Mouse (Mus musculus) heart, embryonic 16.5 days (tissue): Measurements from ENCODE around the gene Stambpl1. TPM values are rescaled to one million over a fixed set of nuclear protein-coding genes. Genes with fewer than 3 reads are reported as not detected.
A peak's percentile ranks its signal among the peaks of the same experiment; 100 is the strongest.

Experiments used
- ATAC-seq: fragments of 200-750 bp; cut with Nextera tagmentation; replicated peaks from 2 replicates; pipeline ENCODE4 v1.8.0; 2017; ENCODE audit warnings: moderate number of reproducible peaks; ENCODE audit not compliant: insufficient read depth, low FRiP score; ENCODE audit errors: extremely low read depth
- H3K27ac ChIP-seq: fragments of 300-500 bp; sonication (generic); 2 replicates; pipeline ENCODE4 v1.5.1; 2014; ENCODE audit warnings: mild to moderate bottlenecking, low read length, control low read depth, moderate library complexity
- H3K27me3 ChIP-seq: fragments of 300-500 bp; sonication (generic); 2 replicates; pipeline ENCODE4 v1.6.1; 2014; ENCODE audit warnings: low read length, mixed read lengths; ENCODE audit not compliant: control insufficient read depth, insufficient read depth
- H3K36me3 ChIP-seq: fragments of 300-500 bp; sonication (generic); 2 replicates; pipeline ENCODE4 v1.6.1; 2014; ENCODE audit not compliant: control insufficient read depth, insufficient read depth
- H3K4me1 ChIP-seq: fragments of 300-500 bp; sonication (generic); 2 replicates; pipeline ENCODE4 v1.6.1; 2014; ENCODE audit warnings: low read length, mixed read lengths; ENCODE audit not compliant: control insufficient read depth, insufficient read depth
- H3K4me2 ChIP-seq: fragments of 300-500 bp; sonication (generic); 2 replicates; pipeline ENCODE4 v1.6.1; 2014; ENCODE audit warnings: low read depth, mild to moderate bottlenecking, control low read depth, low read length
- H3K4me3 ChIP-seq: fragments of 300-500 bp; sonication (generic); 2 replicates; pipeline ENCODE4 v1.5.1; 2014; ENCODE audit warnings: mild to moderate bottlenecking, control low read depth, low read length
- H3K9ac ChIP-seq: fragments of 300-500 bp; sonication (generic); 2 replicates; pipeline ENCODE4 v1.6.1; 2014; ENCODE audit warnings: low read length, control low read depth
- H3K9me3 ChIP-seq: fragments of 300-500 bp; sonication (generic); replicated peaks from 2 replicates; pipeline ENCODE4 v1.6.1; 2016; ENCODE audit warnings: low read length; ENCODE audit not compliant: control insufficient read depth
- WGBS: fragments of 180-500 bp; shearing (Covaris S2); extraction: QIAGEN DNeasy Blood & Tissue Kit; methylation state at CpG from one replicate; pipeline ENCODE4 v1.1.7; 2014; 5-methylcytosine and 5-hydroxymethylcytosine counted together
- polyA plus RNA-seq: library from polyadenylated mRNA; unstranded; fragments of >200 nt; fragmentation: Nextera tagmentation; extraction: Ambion mirVana; gene quantifications from 2 replicates; pipeline ENCODE4 v1.2.1, GENCODE M21; 2015

Stambpl1 gene
- 10.0 and 10.6 TPM in 2 replicates for polyA plus RNA-seq

DNA sequence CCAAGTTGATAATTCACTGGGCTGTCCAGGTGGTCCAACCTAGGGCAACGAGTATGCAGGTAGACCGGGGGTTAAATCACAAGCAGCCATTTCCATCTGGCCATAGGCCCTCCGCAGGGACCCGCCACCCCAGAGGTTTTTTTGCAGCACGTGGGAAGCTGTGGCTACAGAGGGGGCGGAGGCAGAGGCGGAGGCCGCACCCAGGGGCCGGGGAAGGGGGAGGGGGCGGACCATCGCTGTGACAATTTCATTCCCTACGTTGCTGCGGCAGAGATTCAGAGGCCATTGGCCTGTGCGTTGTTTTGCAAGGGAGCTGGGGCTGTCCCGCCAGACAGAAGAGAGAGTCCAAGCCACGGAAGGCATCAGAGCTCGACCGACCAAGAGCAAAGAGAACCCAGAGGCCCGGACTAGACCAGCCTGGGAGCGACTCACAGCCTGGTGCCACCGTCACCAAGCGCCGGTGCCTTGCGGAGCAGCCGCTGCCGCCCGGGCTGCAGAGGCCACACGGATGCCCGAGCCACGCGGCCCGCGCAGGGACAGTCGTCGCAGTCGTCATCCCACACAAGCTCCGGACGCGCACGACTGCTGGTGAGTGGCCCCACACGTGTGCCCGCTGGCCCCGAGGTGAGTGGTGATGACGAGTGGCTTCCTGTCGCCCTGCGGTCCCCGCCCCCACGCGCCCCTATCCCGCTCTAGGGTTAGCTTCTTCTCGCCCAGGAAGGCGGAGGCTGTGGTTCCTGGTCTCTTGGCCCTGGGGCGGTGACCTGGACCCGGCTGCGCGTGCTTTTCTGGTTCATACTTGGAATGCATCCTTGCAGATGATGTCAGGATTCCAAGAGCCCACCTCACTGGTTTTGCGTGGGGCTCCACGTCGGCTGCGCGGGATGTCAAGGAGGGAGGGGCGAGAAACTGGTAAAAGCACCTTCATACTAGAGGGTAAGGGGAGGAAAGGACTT is at the start of gene Stambpl1:
Stambpl1 (plus strand) TSS at position 222 of the 956 bp plus-strand sequence.
- ATAC-seq, result peak; percentile 85
- H3K4me2 ChIP-seq, result peak within 1 kb of the TSS; percentile 67
- 0 out of 2 replicates have a peak, but pooled peaks cover 5% of the 10 kb centered on the region for H3K4me1 ChIP-seq
- no peaks in the 10 kb centered on the region for H3K9me3 ChIP-seq
- H3K27ac ChIP-seq, result peak within 1 kb of the TSS; percentile 43; the same call in 1 of the 2 replicates
- H3K9ac ChIP-seq, result peak within 1 kb of the TSS; percentile 72
- peak within 1 kb of the TSS; percentile 63 for H3K4me3 ChIP-seq
- under 1% methylated on average over 62 of the region's 62 CpGs for WGBS
- H3K36me3 ChIP-seq, result no peaks in the 10 kb centered on the region
- H3K27me3 ChIP-seq, result no peaks in the 10 kb centered on the region

DNA sequence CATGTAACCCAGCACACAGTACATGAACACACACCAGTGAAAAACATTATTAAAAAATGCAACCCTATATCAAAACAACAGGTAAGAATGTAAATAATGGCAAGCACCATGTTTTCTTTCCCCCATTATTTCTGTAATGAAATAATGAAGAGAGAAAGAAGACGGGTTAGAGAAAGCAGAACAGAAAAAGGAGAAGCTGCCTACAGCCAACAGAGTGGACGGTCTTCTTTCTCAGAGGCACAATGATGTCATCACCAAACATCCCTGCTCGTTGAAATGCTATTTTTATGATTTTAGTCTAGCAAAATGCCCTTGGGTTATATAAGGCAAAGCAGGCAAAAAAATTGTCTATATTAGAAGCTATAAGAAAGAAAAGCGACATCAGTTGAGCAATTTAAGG is 43.6 kb upstream of the Stambpl1 start:
- WGBS, result 57% methylated on average over 4 of the region's 4 CpGs

DNA sequence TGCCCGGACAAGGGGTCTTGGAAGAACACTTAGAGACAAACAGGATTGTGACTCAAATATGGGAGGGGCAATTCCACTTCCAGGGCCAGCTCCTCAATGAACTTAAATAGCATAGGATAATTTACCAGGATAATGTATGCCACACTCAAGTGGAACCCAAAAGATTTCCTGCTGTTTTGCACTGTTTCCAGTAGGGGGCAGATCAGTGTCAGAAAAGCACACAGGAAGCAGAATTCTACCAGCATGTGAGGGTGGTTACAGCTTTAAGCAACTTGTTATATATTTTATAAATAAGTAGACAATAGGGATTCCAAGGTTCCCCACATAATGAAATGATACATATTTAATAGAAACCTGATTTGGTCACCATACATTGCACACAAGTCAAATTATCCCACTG is 40.1 kb upstream of the Stambpl1 start:
- H3K27ac ChIP-seq, result no peak overlapping the region
- H3K4me1 ChIP-seq, result no peaks in the 10 kb centered on the region
- no peaks in the 10 kb centered on the region for H3K9me3 ChIP-seq
- no peaks in the 10 kb centered on the region for H3K36me3 ChIP-seq
- H3K9ac ChIP-seq, result no peak overlapping the region
- no peak overlapping the region for H3K4me3 ChIP-seq
- no peak overlapping the region for H3K4me2 ChIP-seq
- 75% methylated on average over 1 of the region's 1 CpGs for WGBS
- no peaks in the 10 kb centered on the region for H3K27me3 ChIP-seq
- no peak for ATAC-seq

More for the DNA sequence above, 43.6 kb upstream of the Stambpl1 start:
- Histone ChIP-seq H3K36me3 (no peaks in the 10 kb centered on the region), H3K4me3 (no peak overlapping the region), H3K4me2 (no peak overlapping the region), H3K9ac (no peak overlapping the region), H3K27me3 (no peaks in the 10 kb centered on the region), H3K27ac (no peak overlapping the region), H3K4me1 (no peaks in the 10 kb centered on the region), H3K9me3 (no peaks in the 10 kb centered on the region)
- ATAC-seq, result no peak

DNA sequence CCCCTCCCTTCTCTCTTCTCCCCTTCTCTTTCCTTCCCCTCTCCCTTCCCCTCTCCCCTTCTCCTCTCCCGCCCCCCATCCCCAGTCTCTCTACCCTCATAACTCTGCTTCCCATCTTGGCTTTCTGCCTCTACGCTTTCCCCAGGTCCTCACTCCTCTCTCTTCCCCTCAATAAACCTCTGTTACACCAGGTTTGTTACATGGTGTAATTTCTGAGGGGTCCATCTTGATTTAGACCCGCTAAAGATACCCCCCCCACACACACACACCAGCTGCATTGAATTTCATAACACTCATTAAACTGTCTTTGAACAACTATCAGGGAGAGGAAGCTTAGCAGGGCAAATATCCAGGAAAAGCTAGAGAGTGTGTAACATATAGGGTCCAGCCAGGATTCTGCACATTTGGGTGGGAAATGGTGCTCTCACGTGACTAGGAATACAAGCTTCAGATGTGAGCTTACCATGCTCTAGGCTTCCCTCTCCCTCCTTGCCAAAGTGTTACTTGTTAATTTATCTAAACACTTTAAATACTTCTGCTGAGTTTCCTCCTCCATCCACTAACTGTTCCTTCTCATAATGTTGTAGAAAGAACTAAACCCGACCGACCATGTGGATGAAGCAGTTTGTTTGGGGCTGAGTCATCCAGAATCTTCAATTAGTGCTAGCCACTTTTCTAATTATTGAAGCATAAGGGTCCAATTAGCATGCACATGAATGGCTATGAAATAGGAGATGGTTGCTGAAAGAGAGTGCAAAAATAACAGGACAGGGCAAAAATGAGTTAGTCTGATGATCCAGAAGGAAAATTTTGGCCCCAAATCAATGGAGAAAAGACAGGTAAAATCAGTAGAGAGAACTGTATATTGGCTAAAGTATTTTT is 38.5 kb upstream of the Stambpl1 start:
- Histone ChIP-seq H3K27me3 (no peaks in the 10 kb centered on the region), H3K4me1 (no peaks in the 10 kb centered on the region), H3K9me3 (no peaks in the 10 kb centered on the region), H3K9ac (no peak overlapping the region), H3K4me2 (no peak overlapping the region), H3K36me3 (no peaks in the 10 kb centered on the region), H3K4me3 (no peak overlapping the region), H3K27ac (no peak overlapping the region)
- no peak for ATAC-seq
- WGBS, result 64% methylated on average over 6 of the region's 6 CpGs

DNA sequence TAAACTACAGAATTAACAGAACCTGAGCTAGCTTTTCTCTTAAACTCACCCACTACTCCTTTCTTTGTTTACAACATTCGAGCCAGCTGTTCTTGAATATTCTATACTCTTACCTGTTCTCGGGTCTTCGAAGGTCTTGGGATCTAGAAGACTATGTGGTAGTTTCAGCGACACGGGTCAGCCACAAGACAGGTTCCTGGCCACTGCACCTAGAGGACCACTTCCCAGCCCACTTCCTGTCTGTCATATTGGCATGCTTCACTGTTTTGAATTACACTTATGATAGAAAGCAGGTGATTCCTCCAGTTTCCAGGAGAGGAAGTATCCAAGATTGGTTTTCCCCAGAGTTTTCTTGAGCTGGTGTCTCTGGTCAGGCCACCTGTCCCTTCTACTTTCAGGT is 29.3 kb upstream of the Stambpl1 start:
- no peak overlapping the region for H3K4me3 ChIP-seq
- H3K9ac ChIP-seq, result no peak overlapping the region
- H3K36me3 ChIP-seq, result no peaks in the 10 kb centered on the region
- no peaks in the 10 kb centered on the region for H3K9me3 ChIP-seq
- no peak overlapping the region for H3K4me2 ChIP-seq
- no peaks in the 10 kb centered on the region for H3K27me3 ChIP-seq
- no peak overlapping the region for H3K27ac ChIP-seq
- no peak for ATAC-seq
- H3K4me1 ChIP-seq, result no peaks in the 10 kb centered on the region
- 80% methylated on average over 5 of the region's 5 CpGs for WGBS

DNA sequence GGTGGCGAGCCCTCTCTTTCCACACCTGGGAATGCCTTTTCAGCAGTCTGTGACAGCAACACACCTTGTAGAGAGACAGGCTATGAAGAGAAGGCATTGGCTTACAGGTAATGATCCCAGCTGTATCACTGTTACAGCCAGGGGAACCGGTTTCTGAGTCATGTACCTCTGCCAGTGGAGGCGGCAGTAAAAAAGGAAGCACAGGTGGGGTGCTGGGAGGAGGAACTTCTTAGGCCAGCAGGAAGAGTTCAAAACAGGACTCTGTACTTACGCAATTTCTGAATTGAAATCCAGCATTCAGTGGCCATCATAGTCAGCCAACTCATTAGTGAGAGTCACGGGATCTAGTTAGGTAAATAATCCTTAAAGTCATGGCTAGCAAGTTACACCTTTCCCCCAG is 26.1 kb upstream of the Stambpl1 start, which contains the start of gene Ankrd22:
Ankrd22 (minus strand) TSS at position 163 of the 400 bp plus-strand sequence.
- Histone ChIP-seq H3K4me2 (no peak within 1 kb of the TSS), H3K27ac (no peak within 1 kb of the TSS), H3K9me3 (no peaks in the 10 kb centered on the region), H3K9ac (no peak within 1 kb of the TSS), H3K4me3 (no peak within 1 kb of the TSS), H3K4me1 (no peaks in the 10 kb centered on the region), H3K36me3 (no peaks in the 10 kb centered on the region), H3K27me3 (no peaks in the 10 kb centered on the region)
- ATAC-seq, result no peak
- WGBS, result 67% methylated on average over 5 of the region's 5 CpGs

DNA sequence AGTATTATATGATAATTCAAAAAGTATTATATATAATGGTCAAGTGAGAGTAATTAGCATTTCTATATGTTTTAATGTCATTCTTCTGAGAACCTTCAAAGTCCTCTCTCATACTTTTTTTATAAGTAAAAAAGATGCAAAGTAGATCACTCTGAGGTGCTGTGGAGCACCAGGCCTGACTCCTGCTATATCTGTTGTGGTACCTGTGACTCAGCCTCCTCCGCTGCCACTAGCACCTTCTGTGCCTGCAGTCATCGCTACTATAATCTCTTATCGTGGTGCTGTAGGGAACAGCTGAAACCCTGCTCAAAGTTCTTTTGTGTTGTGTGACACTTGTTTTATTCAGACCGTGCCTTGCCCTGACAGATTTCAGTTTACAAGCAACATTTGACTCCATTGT is 25.6 kb upstream of the Stambpl1 start:
- Histone ChIP-seq H3K4me1 (no peaks in the 10 kb centered on the region), H3K27me3 (no peaks in the 10 kb centered on the region), H3K9me3 (no peaks in the 10 kb centered on the region), H3K27ac (no peak overlapping the region), H3K4me3 (no peak overlapping the region), H3K36me3 (no peaks in the 10 kb centered on the region), H3K4me2 (no peak overlapping the region), H3K9ac (no peak overlapping the region)
- no peak for ATAC-seq
- WGBS, result 75% methylated on average over 4 of the region's 4 CpGs

DNA sequence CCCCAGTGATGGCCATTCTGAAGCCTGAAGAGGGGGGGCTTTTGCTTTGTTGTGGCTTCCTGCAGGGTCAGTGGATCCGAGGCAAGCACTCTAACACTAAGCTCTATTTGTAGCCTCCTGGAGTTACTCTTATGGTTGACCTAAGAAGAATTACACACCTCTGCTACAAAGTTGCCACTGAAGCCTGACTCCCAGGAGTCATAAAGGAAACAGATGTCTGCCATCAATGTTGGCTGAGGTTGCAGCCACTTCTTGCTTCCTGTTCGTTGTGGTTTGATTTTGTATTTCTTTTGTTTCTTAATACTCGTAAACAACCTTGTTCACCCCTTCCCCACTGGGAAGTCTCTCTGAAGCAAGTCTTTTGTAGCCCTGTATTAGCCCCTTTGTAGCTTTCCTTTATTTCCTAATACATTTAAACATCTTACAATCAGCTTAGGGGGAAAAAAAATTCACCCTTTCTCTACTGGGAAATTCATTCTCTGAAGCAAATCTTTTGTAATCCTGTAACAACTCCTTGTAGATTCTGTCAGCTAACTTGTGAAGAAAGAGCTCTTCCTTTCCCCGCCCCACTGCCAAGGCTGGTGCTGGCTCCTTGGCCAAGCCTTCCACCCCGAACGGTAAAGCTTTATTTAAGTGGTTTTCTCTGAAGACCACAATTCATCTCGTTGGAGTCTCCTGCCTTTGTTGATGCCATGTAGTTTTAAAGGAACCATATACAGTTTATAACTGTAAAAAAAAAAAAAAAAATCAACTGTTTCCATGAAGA is 23.9 kb upstream of the Stambpl1 start:
- H3K27ac ChIP-seq, result peak overlapping the region; percentile 33; the same call in 1 of the 2 replicates
- H3K9ac ChIP-seq, result no peak overlapping the region
- no peaks in the 10 kb centered on the region for H3K4me1 ChIP-seq
- H3K9me3 ChIP-seq, result no peaks in the 10 kb centered on the region
- no peak; the same call in 1 of the 2 replicates for ATAC-seq
- no peaks in the 10 kb centered on the region for H3K36me3 ChIP-seq
- H3K27me3 ChIP-seq, result no peaks in the 10 kb centered on the region
- H3K4me2 ChIP-seq, result no peak overlapping the region
- no peak overlapping the region for H3K4me3 ChIP-seq
- WGBS, result 57% methylated on average over 7 of the region's 7 CpGs
